Mouse (Mus musculus) gastrocnemius, postnatal 14 days (tissue): Measurements from ENCODE around the gene Derl3. TPM values are rescaled to one million over a fixed set of nuclear protein-coding genes. Genes with fewer than 3 reads are reported as not detected.
"Not testable (repeated sequence)": the region's sequence is repeated elsewhere in the genome, so short reads cannot be mapped to it uniquely, and the experiment has no call there.

Experiments used
- DNase-seq: peaks from one replicate; pipeline ENCODE4 v3.0.0; 2021; ENCODE audit warnings: mixed read lengths
- intact Hi-C: fragments of 180-260 bp; cut with DNase I; formaldehyde crosslinking; loops from one replicate; pipeline ENCODE4 v1.15.1; 2025; ENCODE audit warnings: low total_unique reads
- total RNA-seq, 2 experiments: library from RNA; stranded (reverse); gene quantifications; 2 replicates each; pipeline ENCODE4 v1.2.3; 2021

Gene Derl3
- total RNA-seq, 2 experiments from 2014 or later, result not detected

DNA sequence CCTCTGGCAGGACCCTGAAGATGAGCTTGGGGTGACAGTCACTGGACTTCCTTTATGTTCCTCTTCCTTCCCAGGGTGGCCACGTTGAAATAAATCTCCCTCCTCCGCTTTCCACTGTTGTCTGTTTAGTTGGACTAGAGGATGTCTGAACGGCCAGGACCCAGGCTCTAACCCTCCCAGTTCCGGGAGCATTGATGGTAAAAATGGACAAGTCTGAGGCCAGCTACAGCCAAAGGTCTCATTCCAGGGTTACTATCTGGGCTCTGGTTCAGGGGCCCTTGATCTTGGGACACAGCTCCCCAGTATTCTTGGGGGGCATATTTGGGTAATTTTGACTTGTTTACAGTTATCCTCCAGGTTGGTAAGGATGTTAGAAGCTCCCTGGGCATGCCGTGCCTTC lies 31.6 kb upstream of the Derl3 start:
- no peak for DNase-seq

DNA sequence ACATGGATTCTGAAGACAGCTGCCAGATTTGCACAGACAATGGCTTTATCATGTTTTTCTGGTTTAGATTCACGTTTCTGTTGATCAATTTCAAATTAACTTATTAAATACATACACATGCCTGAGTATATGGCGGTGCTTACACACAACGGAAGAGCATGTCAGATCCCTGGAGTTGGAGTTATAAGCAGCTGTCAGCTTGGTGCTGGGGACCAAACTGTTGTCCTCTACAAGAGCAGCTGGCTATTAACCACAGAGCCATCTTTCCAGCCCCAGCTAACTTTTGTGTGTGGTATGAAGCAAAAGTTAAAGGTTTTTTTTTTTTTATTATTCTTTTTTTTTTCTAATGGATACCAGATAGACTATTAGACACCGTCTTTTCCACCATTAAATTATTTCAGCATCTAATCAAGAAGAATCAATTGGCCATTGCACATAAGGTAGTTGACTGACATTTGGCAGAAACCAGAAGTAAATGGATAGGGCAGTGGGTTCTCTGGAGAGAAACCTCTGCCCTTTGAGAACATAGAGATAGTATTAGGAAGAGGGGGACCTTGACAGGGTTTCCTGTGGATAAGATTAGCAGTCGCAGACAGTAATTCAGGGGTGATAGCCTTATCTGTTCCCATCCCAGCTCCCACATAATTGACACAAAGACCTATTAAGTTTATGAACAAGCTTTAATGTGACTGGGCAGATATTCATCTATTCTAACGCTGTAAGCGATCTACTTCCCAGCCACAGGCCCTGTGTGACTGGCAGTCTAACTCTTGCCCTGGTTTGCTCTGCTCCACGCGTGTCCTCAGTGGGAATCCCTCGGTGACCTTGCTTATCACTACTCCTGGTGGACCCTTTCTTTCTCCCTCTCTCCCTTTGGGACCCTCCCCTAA lies 20.9 kb upstream of the Derl3 start:
- DNase-seq, result no peak
- intact Hi-C loops, result no loop called here

More for the DNA sequence above, 31.6 kb upstream of the Derl3 start:
- intact Hi-C loops, result no loop called here

GRCm38 (mm10) chr10:75872915-75873542 lies 20.2 kb upstream of the Derl3 start:
- DNase-seq, result peak; percentile 71
- intact Hi-C loops, result no loop called here

GRCm38 (mm10) chr10:75873543-75874170 lies 19.6 kb upstream of the Derl3 start:
- no peak for DNase-seq
- intact Hi-C loops, result no loop called here

- intact Hi-C loops, result no loop called here
- DNase-seq, result no peak
Observed at GRCm38 (mm10) chr10:75878836-75879235, 14.4 kb upstream of the Derl3 start.

DNA sequence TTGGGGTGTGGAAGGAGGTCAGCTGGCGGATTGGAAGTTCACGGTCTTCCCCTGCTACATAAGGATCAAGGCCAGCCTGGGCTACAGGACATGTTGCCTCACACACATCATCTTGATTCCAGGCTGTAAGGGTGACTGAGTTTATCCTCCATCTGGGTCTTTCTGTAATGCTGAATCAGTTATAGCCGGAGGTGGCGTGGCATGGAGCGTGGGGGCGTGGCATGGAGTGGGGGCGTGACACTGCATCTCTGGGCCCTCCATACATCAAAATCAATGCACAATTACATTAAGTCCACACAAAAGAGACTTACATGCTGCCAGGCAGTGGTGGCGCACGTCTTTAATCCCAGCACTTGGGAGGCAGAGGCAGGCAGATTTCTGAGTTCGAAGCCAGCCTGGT lies 12.9 kb upstream of the Derl3 start:
- DNase-seq, result no peak
- intact Hi-C loops, result no loop called here

DNA sequence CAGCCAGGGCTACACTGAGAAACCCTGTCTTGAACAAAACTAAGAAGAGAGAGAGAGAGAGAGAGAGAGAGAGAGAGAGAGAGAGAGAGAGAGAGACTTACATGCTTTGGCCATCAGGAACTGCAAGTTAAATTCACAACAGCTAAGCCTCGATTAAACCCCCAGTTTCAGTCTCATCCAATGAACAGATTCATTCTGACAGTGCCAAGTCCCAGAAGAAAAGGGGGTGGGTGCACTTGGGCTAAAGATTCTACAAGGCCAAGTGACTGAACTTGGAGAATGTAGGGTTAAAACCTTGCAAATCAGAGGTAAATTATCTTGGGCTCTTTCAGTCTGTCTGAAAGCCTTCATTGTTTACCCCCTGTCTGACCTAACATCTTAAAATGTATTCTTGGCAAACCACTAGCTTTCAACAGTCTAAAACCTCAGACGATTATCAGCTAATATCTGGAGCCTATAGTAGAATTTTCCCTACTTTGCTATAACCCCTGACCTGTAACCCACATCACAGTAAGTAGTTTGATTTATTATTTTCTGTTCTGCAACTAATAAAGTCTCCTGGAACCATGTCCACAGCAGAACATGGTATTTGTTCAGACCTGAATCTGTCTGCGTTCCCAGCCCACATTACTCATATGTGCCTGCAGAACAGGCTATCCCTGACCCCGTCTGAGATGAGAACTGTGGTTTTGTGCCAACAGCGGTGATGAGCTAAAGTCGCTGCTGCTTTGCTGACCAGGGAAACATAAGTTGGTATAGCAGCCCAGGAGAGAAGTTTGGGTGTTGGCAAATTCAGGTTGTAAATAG lies 12.2 kb upstream of the Derl3 start:
- intact Hi-C loops, result no loop called here
- DNase-seq, result no peak

- intact Hi-C loops, result no loop called here
- DNase-seq, result no peak
Observed at GRCm38 (mm10) chr10:75881578-75882432, 11.4 kb upstream of the Derl3 start.

GRCm38 (mm10) chr10:75882433-75883231 lies 10.6 kb upstream of the Derl3 start:
- no peak for DNase-seq
- intact Hi-C loops, result no loop called here

DNA sequence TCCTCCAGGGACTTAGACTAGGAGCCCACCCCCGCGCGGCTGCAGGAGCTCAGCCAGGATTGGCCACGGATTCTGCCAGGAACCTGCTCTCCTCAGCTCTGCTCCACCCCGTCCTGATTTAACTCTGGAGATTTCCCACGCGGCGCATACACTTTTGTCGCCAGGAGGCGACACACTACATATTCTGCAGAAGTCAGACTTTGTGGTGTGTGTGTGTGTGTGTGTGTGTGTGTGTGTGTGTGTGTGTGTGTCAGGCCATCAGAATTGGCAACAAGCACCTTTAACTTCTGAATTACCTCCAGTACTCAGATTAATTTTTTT lies 10.0 kb upstream of the Derl3 start:
- intact Hi-C loops, result no loop called here
- DNase-seq, result peak; percentile 80

DNA sequence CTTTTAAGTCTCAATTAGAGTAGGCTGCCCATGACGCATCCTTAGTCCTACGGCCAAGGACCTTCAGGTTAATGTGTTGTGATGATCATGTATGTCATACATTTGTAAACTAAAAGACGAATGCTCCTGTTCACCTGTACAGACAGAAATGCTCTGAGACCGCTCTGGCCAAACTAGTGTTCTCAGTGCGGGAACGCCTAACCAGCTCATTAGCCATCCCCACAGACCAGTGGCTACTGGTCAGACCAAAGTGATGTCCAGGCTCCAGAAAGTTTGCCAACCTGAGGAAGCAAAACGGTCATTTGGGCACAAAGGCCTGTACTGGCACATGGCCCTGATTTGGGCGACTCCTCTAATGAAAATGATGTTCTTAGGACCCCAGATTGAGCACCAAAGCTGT lies 8.5 kb upstream of the Derl3 start:
- intact Hi-C loops, result no loop called here
- no peak for DNase-seq

- DNase-seq, intact Hi-C loops: not testable (repeated sequence)
Observed at GRCm38 (mm10) chr10:75887504-75887903, 5.7 kb upstream of the Derl3 start.

DNA sequence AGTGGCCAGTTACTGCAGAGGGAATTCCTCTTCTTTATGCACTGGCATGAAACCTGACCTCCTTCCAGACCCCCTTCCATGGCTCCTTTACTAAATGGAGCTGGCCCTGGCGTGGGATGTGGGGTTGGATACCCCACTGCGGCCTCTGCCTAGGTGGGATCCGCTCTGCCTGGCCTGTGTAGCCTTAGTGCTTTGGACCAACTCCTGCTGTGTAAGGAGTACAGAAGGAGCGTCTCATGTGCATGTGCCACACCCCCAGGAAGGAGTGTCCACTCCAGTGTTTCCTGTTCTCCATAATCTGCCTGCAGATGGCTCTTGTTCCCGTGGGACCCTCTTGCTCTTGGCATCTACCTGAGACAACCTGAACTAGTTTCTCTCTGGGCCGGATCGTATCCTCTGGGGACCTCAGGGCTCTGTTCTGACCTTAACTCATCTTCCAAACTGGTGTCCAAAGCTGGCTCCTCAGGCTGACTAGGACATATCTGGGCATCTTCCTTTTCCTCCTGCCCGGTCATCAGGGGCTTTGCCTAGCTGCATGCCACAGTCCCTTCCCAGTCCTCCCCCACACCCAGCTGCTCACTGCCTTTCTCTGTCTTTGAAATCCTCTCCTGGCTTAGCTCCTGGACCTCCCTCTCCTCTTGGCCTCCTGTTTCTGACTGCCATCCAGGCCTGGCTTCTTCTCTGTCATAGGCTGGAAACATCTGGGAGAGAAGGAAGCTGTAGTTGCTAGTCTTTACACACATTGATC lies 3.6 kb upstream of the Derl3 start:
- intact Hi-C loops, result no loop called here
- no peak for DNase-seq

GRCm38 (mm10) chr10:75894601-75895000 lies 1.4 kb downstream of the Derl3 start:
- intact Hi-C loops, result no loop called here
- DNase-seq, result no peak

DNA sequence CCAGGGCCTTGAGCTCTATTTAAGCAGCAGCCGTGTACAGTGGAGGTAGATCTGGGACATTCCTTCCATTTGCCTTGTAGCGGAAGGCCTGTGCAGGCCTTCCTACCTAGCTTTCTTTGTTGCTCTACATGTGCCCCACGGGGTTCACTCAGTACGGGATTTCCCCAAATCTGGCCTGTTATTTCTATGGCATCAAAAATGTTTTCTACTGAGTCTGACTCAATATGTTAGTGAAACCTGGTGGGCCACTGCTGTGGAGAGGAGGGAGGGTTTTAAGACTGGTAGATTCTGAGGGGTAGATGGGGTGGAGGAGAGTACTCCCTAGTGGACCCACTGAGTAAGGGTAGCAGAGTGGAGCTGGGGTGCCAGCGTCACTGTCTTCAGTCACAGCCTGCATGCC lies 2.5 kb downstream of the Derl3 start:
- DNase-seq, result no peak
- intact Hi-C loops, result loop anchor here (5.0 kb wide), 1 partner anchor 52 kb away; no protein-coding TSS in a partner anchor

- intact Hi-C loops, result loop anchor here (5.0 kb wide), 1 partner anchor 51 kb away; no protein-coding TSS in a partner anchor
- no peak for DNase-seq
Observed at GRCm38 (mm10) chr10:75896208-75896607, 3.0 kb downstream of the Derl3 start.

DNA sequence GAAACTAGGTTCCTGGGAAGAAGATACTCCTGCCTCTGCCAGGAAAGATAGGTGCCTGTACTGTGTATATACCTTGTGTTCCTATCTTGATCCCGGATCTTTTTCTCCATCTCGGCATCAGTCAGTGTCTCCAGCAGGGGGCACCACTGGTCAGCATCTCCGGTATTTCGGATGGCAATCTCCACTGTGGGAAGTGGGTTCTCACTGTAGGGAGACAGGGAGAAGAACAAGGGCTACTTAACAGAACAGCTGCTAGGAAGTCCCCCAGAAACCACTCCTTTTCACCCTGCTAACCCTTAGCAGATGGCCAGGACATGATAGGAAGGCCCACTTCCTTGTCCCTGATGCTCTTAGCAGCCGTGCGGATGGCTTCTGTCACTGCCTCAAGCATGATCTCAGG lies 4.2 kb downstream of the Derl3 start:
- DNase-seq, result peak; percentile 80
- intact Hi-C loops, result loop anchor here (5.0 kb wide), 1 partner anchor 50 kb away; no protein-coding TSS in a partner anchor
